9 mouse cellular contexts compared by ENCODE assay signal in the genomic region with DNA sequence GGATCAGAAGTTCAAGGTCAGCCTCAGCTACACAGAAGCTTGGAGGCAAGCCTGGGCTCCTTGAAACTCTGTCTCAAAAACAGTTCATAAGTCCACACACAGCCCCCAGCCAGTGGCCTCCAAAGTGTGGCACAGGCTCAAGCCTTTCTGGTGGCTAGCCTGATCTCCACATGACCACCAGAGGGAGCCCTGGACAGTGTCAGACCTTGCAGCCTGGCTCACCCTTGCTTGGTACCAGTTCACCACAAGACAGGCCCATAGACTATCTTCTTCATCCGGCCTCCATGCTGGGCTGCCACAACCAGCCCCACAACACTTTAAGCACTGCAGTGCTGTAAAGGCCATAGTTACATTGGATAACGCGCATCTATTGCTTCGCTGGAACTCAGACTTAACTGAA.
DNase-seq lines count a peak whose midpoint lies in the region; ATAC-seq and TF ChIP-seq lines count a peak whose summit lies in the region.
"Had no signal": no experiment of that assay in that cellular context is flagged by ENCODE, and none has a peak within 500 bp of the region (broad histone marks: within the 10 kb centered on the region; RNA-seq: fewer than 3 reads in every experiment).

No protein-coding gene starts in this region.

- DNase-seq in ES-CJ7 (ENCODE audit: low read depth, low spot score) = peak; percentile 79
- peak; percentile 42 for DNase-seq in c-Kit-negative CD71-positive TER-119-positive erythroid progenitor cells, embryonic 14.5 days (ENCODE audit: low read depth, low spot score)
- peak; percentile 79 for DNase-seq in forebrain, embryonic 14.5 days (ENCODE audit: low spot score)
- peak; percentile 55 for DNase-seq in heart, postnatal 25 days (ENCODE audit: low spot score)
- DNase-seq in layer of hippocampus, adult 2 months (ENCODE audit: low spot score in 2 of 2) = peak; percentile 31 to 75
- peak; percentile 92 for DNase-seq in lung, embryonic 14.5 days
- DNase-seq in right cerebral cortex, adult 18-20 months = peak; percentile 56
- peak; percentile 44 for DNase-seq in urinary bladder, postnatal 10 days (ENCODE audit: low spot score)

- H3K9ac ChIP-seq in forebrain, embryonic 14.5 days (ENCODE audit: low read length) = no peak overlapping the region
- no peak overlapping the region for H3K9ac ChIP-seq in lung, embryonic 14.5 days
- H3K9ac ChIP-seq: hindbrain, embryonic 15.5 days had no signal

- 0 out of 2 replicates have a peak, but pooled peaks cover 2% of the 10 kb centered on the region for H3K4me1 ChIP-seq in forebrain, embryonic 14.5 days (ENCODE audit: control insufficient read depth, insufficient read depth, low read length)
- peaks cover 13% of the 10 kb centered on the region for H3K4me1 ChIP-seq in lung, embryonic 14.5 days (ENCODE audit: insufficient read depth)
- H3K4me1 ChIP-seq: hindbrain, embryonic 15.5 days had no signal

- no peak overlapping the region for H3K4me3 ChIP-seq in forebrain, embryonic 14.5 days (ENCODE audit: low read depth, low read length)
- no peak overlapping the region for H3K4me3 ChIP-seq in layer of hippocampus, adult 2 months
- no peak overlapping the region for H3K4me3 ChIP-seq in lung, embryonic 14.5 days (ENCODE audit: low read depth, low read length)
- H3K4me3 ChIP-seq: hindbrain, embryonic 15.5 days had no signal

- H3K27me3 ChIP-seq in forebrain, embryonic 14.5 days (replicated peaks; ENCODE audit: control insufficient read depth, insufficient read depth, low read length) = no peaks in the 10 kb centered on the region
- no peaks in the 10 kb centered on the region for H3K27me3 ChIP-seq in lung, embryonic 14.5 days (ENCODE audit: insufficient read depth, low read length)
- H3K27me3 ChIP-seq: hindbrain, embryonic 15.5 days had no signal

- no peaks in the 10 kb centered on the region for H3K36me3 ChIP-seq in forebrain, embryonic 14.5 days (ENCODE audit: control insufficient read depth, insufficient read depth, low read length)
- H3K36me3 ChIP-seq in lung, embryonic 14.5 days (ENCODE audit: insufficient read depth) = no peaks in the 10 kb centered on the region
- H3K36me3 ChIP-seq: hindbrain, embryonic 15.5 days had no signal

- no peak overlapping the region for H3K4me2 ChIP-seq in forebrain, embryonic 14.5 days (ENCODE audit: low read length)
- H3K4me2 ChIP-seq in lung, embryonic 14.5 days = no peak overlapping the region
- H3K4me2 ChIP-seq: hindbrain, embryonic 15.5 days had no signal

- no peak overlapping the region for H3K27ac ChIP-seq in forebrain, embryonic 14.5 days (ENCODE audit: low read depth, low read length)
- peak overlapping the region; percentile 3; the same call in 1 of the 2 replicates for H3K27ac ChIP-seq in layer of hippocampus, adult 2 months
- no peak overlapping the region for H3K27ac ChIP-seq in lung, embryonic 14.5 days (ENCODE audit: low read depth)
- H3K27ac ChIP-seq: hindbrain, embryonic 15.5 days had no signal

- TF ChIP-seq CTCF in layer of hippocampus, adult 2 months (conservative IDR thresholded peaks at IDR 0.05) = peak; percentile 93
- peak; percentile 92 for TF ChIP-seq CTCF in lung, embryonic 14.5 days (IDR thresholded peaks at IDR 0.05; ENCODE audit: low read depth)

- ATAC-seq in forebrain, embryonic 14.5 days = peak; percentile 44
- peak; percentile 31; the same call in 1 of the 2 replicates for ATAC-seq in lung, embryonic 14.5 days (ENCODE audit: insufficient read depth)

- WGBS in forebrain, embryonic 14.5 days = 67% methylated on average over 4 of the region's 4 CpGs
- WGBS in lung, embryonic 14.5 days = 71% methylated on average over 4 of the region's 4 CpGs

- H3K9me3 ChIP-seq in forebrain, embryonic 14.5 days (replicated peaks; ENCODE audit: control insufficient read depth, low read length) = no peaks in the 10 kb centered on the region
- no peaks in the 10 kb centered on the region for H3K9me3 ChIP-seq in lung, embryonic 14.5 days (ENCODE audit: low read depth, low read length)
- H3K9me3 ChIP-seq: hindbrain, embryonic 15.5 days had no signal

- intact Hi-C loops in heart, postnatal 25 days (cut with DNase I) = loop anchor here (1.0 to 5.0 kb wide), 2 partner anchors 39 to 182 kb away; no protein-coding TSS in a partner anchor

Comparison
In these comparisons a context has a peak if more than half of its experiments do, and no peak if none do; other contexts are left out.
1. DNase-seq: peak in every context shown above with its lines; median percentile 92 in lung, embryonic 14.5 days; 79 in ES-CJ7; 79 in forebrain, embryonic 14.5 days; 56 in right cerebral cortex, adult 18-20 months; 55 in heart, postnatal 25 days; 53 in layer of hippocampus, adult 2 months; 44 in urinary bladder, postnatal 10 days; 42 in c-Kit-negative CD71-positive TER-119-positive erythroid progenitor cells, embryonic 14.5 days.